Mouse (Mus musculus) monocyte, adult 59 days (primary cell): ENCODE measurements around the gene A4galt. TPM values are rescaled to one million over a fixed set of nuclear protein-coding genes. Genes with fewer than 3 reads are reported as not detected.

Source experiments
- total RNA-seq, 2 experiments: library from RNA; stranded (reverse); gene quantifications; one replicate each; pipeline ENCODE4 v1.2.4; 2023

A4galt gene
- 1 to 10 TPM; 5.0 to 5.6 TPM for total RNA-seq

GRCm38 (mm10) chr15:83251176-83252004, at the start of gene A4galt:
Gene A4galt (minus strand): TSS chr15:83251774.

Other genes starting within 250 kb of the A4galt start
- gene Nfam1, start 218.5 kb downstream of the A4galt start, total RNA-seq, result 100 to 1,000 TPM; 449 to 460 TPM
- gene Serhl, start 162.3 kb downstream of the A4galt start, total RNA-seq, result 10 to 100 TPM; 19.9 to 20.2 TPM
- 10 to 100 TPM; 78.0 to 88.9 TPM for gene Rrp7a, start 129.0 kb downstream of the A4galt start, total RNA-seq
- gene Poldip3, start 102.4 kb downstream of the A4galt start, total RNA-seq, result 100 to 1,000 TPM; 186 to 192 TPM
- 100 to 1,000 TPM in 1 of 2 experiments, 10 to 100 TPM in 1; 90.6 to 102 TPM for gene Cyb5r3, start 79.2 kb downstream of the A4galt start, total RNA-seq
- gene Arfgap3, start 98.5 kb upstream of the A4galt start, total RNA-seq, result 10 to 100 TPM; 18.2 to 19.8 TPM
- 100 to 1,000 TPM; 127 to 147 TPM for gene Pacsin2, start 212.8 kb upstream of the A4galt start, total RNA-seq